Mouse (Mus musculus): ENCODE results near the gene Loxl4.
A peak's percentile ranks its signal among the peaks of the same experiment; 100 is the strongest.

Gene Loxl4

DNA sequence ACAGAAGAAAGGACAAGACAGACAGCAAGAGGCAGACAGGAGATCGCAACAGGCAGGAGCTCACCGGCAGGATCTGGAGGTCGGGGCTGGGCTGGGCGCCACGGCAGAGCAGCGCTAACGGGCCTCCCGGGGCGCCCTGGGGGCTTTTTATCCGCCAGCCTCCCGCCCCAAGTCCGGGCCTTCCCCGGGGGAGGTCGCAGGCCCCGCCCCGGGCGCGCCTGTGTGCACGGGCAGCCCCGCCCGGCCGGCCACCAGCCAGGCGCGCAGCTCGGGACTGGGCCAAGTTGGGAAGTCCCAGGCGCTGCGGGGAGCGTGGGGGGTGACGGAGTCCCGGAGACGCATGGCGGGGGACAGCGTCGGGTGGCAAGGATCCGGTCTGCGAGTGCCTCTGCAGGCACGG is at the start of gene Loxl4:
Gene Loxl4 (minus strand): TSS at position 160 of the 400 bp plus-strand sequence.
- DNase-seq (ENCODE audit: low spot score), result no peak

DNA sequence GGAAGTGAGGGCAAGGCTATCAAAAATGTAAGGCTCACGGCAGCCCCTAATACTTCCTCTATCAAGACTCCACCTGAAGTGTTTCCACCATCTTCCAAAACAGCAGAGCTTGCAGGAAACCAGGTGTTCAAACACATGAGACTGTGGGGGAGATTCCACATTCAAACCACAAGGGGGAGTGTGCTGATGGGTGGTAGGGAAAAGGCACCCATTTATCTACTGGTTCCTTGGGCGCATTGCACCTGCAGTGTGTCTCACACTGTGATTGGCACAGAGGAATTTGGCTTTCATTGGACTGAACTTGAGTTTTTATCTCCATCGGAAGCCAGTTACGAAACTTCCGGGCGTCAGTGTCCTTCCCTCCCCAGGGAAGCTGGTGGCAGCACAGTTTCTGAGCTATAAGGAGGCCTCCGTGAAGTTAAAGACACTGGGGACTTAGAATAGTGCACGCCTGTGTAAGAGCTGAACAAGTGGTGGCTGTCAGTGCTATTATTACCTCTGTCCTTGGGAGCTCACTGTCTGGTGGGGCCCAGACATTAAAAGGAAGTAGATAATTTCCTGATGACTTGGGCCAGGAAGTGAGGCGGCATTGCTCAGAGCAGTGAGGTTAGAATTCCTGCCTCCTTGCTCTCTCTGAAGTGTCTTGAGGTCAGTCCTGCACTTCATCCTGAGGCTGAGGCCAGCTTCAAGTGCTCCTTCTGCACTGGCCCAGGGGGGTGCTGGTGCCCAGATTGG is 49.0 kb upstream of the Loxl4 start:
- DNase-seq (ENCODE audit: low spot score), result peak; percentile 7

- DNase-seq (ENCODE audit: low spot score), result no peak
These were observed 47.6 kb upstream of the Loxl4 start for GRCm38 (mm10) chr19:42660244-42660565.

DNA sequence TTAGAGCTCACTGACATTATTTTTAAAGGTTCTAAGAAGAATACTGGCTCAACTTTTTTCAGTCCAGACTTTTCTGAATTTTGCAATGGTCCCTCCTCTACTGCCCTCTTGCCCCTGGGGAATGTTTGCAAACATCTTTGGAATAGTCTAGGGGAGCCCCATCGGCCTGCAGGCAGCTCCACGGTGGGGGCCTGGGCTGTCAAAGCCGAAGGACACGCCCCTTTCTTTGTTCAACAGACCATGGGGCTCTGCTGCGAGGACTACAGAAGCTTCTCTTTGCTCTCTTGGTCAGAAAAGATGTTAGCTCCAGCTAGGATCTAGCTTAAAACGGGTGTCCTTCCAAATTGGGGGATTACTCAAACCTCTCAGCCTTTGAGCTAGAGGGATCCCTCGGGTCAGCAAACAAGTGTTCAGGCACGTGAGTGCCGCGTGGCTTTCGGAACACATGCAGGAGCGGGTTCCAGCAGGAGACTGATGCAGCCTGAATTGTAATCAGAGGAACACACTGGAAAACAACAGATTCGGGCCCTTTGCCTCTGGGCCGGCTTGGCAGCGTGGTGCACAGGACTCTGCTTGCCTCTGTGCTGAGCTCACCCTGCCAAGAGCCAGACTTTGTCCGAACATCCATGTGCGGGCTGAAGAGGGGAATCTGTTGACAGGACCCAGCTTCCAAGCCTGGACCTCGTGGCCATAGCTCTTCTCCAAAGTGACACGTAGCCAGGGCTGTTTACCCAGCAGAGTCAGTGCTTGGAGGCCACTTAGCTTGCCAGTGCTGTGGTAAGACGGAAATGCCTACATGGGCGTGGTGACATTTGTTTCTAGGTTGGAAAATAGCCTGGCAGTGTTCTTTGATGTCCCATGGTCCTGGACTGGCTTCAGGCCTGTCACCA is 47.0 kb upstream of the Loxl4 start:
- DNase-seq (ENCODE audit: low spot score), result no peak

DNA sequence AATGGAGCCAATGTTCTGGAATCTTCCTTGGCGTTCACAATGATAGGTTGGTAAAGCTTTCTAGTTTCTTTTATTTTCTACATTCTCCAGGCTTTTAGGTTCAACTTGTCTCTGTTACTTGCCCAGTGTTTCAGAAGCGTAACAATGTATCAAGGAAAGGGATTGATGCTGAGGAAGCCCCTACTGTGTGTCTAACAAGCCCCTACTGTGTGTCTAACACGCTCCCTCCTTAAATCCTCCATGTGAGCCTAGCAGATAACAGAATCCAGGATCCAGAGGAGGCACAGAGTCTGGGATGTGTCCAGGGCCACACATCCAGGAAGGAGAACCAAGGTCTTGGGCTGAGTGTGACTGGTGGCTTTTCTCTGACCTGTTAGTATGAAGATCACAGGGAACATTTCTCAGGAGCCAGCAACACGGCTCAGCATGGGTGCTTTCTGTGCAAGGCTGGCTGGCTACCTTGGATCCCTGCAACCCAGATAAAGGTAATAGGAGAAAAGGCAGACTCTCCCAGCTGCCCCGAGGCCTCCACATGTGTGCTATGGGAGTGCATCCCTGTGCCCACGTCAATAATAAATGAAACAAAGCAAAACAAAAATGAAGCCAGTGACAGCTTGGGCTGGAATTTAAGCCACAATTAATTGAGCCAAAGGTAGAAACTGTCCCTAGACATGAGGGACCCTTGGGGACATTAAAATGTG is 46.0 kb upstream of the Loxl4 start:
- DNase-seq (ENCODE audit: low spot score), result no peak

- DNase-seq (ENCODE audit: low spot score), result no peak
These were observed 45.2 kb upstream of the Loxl4 start for GRCm38 (mm10) chr19:42657769-42658168.

DNA sequence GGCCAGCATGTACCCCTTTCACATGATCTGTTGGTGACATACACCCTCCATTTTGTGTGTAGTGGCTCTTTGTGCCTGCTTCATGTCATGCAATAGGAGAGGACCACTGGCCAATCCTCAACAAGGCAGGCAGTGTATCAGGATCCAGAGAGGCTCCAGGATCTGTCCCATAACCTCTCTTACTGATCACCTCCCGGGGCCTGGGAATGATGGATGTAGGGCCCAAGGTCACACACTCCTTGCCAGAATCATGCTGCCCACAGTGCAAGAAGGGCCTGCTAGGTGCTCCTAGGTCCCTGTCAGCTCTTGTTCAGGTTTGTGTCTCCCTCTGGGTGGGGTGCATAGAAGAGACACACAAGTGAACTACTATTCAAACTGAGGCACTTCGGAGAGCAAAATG is 44.7 kb upstream of the Loxl4 start:
- no peak for DNase-seq (ENCODE audit: low spot score)

DNA sequence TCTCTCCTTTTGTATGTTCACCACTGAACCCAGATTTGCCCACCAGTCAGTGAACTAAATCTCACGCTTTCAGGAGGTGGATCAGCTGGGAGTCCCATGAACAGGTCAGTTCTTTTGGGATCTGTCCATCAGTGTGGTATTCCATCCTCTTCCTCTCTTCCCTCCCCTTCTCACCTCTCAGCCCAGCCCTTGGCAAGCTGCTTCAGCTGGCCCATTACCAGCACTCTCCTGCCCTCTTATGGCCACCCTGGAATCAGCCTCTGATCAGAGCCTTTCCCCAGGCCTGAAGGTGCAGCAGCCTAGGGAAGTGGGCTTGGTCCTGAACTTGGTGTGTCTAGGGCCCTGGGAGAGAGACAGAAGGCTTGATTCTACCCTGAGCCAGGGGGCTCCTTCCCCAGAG is 42.4 kb upstream of the Loxl4 start:
- no peak for DNase-seq (ENCODE audit: low spot score)

- no peak for DNase-seq (ENCODE audit: low spot score)
These were observed 40.5 kb upstream of the Loxl4 start for GRCm38 (mm10) chr19:42653091-42653490.

- no peak for DNase-seq (ENCODE audit: low spot score)
These were observed 39.8 kb upstream of the Loxl4 start for GRCm38 (mm10) chr19:42652425-42652824.

GRCm38 (mm10) chr19:42640211-42640610 is 27.6 kb upstream of the Loxl4 start:
- no peak for DNase-seq (ENCODE audit: low spot score)

DNA sequence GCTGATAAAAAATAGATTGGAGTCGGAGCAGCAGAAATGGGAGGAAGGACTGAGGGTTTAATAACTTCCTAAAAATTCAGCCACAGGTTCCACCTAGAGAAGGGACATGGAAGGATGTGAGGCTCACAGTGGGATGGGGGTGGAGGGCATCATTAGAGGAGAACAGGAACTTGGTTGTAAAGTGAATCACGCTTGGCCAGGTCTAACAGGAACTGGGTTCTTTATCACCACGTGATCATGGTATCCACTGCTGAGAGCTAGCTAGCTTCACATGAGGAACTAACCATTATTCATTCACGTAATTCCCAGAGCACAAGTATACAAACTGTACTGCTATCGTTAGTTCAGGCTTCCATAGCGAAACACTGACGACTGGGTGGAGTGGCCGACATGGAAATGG is 26.9 kb upstream of the Loxl4 start:
- no peak for DNase-seq (ENCODE audit: low spot score)

DNA sequence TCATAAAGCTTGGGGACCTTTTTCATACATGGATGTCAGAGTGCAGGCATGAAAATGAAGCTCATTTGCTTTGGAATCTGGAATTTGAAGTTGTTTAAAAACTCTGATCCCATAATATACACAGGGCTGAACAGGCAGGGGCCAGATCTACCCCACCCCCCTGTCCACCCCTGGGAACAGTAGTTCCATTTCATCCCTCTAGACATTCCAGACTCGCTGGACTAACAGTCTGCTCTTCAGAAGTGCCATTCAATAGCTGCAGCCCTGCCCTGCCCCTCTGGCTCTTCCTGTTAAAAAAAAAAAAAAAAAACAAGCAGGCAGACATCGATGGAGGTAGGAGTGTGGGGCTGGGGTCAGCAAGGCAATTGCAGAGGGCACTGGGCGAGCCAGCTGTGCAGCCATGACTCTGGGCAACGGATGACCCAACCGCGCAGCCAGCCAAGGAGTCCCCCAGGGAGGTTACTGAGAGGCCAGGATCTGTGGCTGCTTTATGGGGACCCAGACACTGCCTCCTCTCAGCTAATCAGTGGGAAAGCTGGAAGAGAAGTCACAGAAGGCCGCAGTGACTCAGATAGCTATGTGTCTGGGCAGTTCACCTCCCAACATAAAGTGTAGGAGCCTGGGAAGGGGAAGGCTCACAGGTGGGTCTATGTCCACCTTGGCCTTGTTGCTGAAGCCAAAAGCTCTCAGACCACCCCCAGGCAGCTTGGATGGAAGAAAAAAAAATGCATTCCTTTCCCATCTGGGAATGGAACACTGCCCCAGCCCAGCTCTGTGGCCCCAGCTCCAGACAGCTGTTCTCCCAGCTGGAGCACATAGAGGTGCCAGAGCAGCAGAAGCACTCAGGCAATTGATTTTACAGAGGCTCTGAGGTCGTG is 26.2 kb upstream of the Loxl4 start:
- no peak for DNase-seq (ENCODE audit: low spot score)

- DNase-seq (ENCODE audit: low spot score), result no peak
These were observed 24.0 kb upstream of the Loxl4 start for GRCm38 (mm10) chr19:42636631-42637030.

- no peak for DNase-seq (ENCODE audit: low spot score)
These were observed 21.0 kb upstream of the Loxl4 start for GRCm38 (mm10) chr19:42633650-42634049.

- DNase-seq (ENCODE audit: low spot score), result no peak
These were observed 19.7 kb upstream of the Loxl4 start for GRCm38 (mm10) chr19:42632301-42632700.

DNA sequence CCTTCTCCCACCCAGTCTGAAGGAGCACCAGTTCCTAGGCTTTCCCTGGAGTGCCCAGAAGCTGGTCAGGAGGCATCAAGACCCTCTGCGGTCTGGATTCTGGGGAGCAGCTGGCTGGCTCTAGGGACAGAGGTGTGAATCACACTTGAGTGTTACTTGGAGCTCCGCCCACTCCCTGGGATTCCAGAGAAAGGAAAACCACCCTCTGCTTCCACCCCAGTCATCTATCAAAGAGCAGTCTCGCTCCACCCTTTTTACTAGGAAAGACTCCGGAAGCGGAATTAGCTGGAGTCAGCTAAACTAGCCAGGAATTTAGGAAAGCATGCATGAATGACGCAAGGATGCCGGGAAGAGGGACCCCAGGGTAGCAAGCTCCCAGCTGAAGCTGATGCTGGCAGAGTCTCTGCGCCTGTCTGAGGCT is 18.9 kb upstream of the Loxl4 start:
- DNase-seq (ENCODE audit: low spot score), result no peak

DNA sequence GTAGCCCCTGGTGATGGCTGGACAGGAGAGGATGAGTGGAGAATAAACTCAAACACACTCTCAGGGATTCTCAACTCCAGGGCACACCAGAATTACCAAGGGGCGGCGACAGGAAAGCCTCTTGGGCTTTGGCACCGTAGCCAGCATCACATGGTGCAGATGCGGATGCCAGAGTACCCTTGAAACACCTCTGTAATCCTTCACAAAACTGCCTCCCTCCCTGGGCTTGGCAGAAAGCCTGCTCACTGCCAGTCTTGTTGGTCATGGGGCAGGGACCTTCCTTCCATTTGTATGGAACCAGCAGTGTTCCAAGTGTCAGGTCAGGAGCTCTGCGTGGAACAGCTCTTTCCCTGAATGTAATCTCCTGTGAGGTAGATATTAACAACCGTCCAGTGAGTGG is 15.5 kb upstream of the Loxl4 start:
- no peak for DNase-seq (ENCODE audit: low spot score)

- DNase-seq (ENCODE audit: low spot score), result no peak
These were observed 1.1 kb upstream of the Loxl4 start for GRCm38 (mm10) chr19:42613647-42614225.

- no peak for DNase-seq (ENCODE audit: low spot score)
These were observed 503 bp upstream of the Loxl4 start for GRCm38 (mm10) chr19:42613116-42613515.

DNA sequence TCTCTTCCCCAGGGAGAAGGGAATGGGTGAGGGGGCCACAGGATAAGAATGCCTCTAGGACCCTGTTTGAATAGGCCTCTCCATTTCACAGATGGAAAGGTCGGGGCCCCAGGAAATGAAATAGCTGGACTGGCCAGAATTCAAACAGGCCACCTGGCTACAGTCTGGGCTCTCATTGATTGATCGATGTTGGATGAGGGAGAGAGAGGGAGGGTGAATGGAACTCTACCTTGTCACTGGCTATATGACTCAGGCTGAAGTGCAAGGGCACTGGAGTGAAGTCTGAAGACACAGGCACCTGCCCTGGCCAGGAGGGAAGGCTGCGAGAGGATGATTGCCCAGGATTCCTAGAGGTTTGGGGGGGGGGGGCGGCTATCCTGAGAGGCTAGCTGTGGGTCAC is 867 bp downstream of the Loxl4 start:
- DNase-seq (ENCODE audit: low spot score), result no peak

DNA sequence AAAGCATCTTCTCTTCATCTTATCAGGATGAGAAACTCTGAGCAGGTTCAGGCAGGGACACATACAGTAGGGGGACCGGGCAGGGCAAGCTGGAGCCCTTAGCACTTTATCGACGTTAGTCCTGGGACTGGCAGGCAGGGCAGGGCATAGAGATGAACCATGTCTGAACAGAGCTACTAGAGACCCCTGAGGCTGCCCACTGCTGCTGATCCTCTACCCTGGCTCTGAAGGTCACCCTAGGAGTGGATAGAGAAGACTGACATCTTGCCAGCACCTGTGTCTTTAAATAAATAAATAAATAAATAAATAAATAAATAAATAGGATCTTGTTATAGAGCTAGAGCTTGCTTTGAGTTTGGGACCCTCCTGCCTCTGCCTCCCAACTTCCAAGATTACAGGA is 2.9 kb downstream of the Loxl4 start:
- no peak for DNase-seq (ENCODE audit: low spot score)
